Comparison of ENCODE assay signal across 12 mouse cellular contexts in genomic region chr16:57500851-57501250, GRCm38 (mm10).
DNase-seq lines count a peak whose midpoint lies in the region; ATAC-seq lines count a peak whose summit lies in the region.
"Had no signal": no experiment of that assay in that cellular context is flagged by ENCODE, and none has a peak within 500 bp of the region (broad histone marks: within the 10 kb centered on the region; RNA-seq: fewer than 3 reads in every experiment).

No protein-coding gene starts in this region.

- no peak for DNase-seq in frontal cortex, postnatal 14 days (ENCODE audit: low spot score in 2 of 2)
- DNase-seq in A20 (ENCODE audit: low read depth, low spot score): peak; percentile 21
- DNase-seq in c-Kit-positive CD71-negative TER-119-negative erythroid progenitor cells, embryonic 14.5 days (ENCODE audit: low read depth): peak; percentile 6
- DNase-seq in cerebellum, adult 9-11 months: no peak
- no peak for DNase-seq in kidney, postnatal 4 days
- DNase-seq in testis, postnatal 10 days (ENCODE audit: low spot score): no peak
- DNase-seq: cerebellum, postnatal 14 days; heart, adult 18-20 months; right cerebral cortex, postnatal 25 days had no signal

- ATAC-seq in frontal cortex, adult (ENCODE audit: low TSS enrichment): peak; percentile 31; the same call in 1 of the 2 replicates
- ATAC-seq in megakaryocyte, adult 5-6 weeks (ENCODE audit: poor library complexity, severe bottlenecking): 0 out of 2 replicates have a peak, but pooled peaks have one; percentile 29
- ATAC-seq: midbrain, embryonic 15.5 days had no signal

Comparison
In these comparisons a context has a peak if more than half of its experiments do, and no peak if none do; other contexts are left out.
1. DNase-seq: peak in A20 (single experiment) and c-Kit-positive CD71-negative TER-119-negative erythroid progenitor cells, embryonic 14.5 days (single experiment); none in frontal cortex, postnatal 14 days (0 of 2), cerebellum, adult 9-11 months (single experiment), kidney, postnatal 4 days (0 of 2) and testis, postnatal 10 days (single experiment).